Mouse (Mus musculus): ENCODE measurements at regions not wholly inside any gene's neighbourhood (a gene's known extent, or its start where the extent isn't known, plus 50 kb on each side); places are given as distances from the start of the nearest gene placed in this dataset.

- ATAC-seq (ENCODE audit: poor library complexity, severe bottlenecking) = no peak
Measured at GRCm38 (mm10) chr3:120541556-120542476, 629.7 kb downstream of the Rwdd3 start.

DNA sequence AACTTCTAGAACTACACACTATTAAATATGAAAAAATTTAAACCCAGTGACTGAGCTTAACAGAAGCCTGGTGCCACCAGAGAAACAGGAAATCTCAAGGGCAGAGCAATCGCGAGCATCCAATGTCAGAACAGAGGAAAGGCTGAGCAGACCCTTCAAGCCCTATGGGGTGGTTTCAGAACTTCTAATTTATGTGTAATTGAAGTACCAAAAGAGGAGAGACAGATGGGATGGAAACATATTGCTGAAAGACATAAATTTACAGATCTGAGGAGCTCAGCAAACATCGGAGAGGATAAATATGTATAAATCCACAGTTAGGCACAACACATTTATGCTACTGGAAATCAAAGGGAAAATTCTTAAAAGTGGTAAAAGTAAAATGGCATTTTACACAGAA is 637.6 kb downstream of the Rwdd3 start:
- no peak for ATAC-seq (ENCODE audit: poor library complexity, severe bottlenecking)

GRCm38 (mm10) chr3:120531880-120532580 is 639.5 kb downstream of the Rwdd3 start:
- no peak for ATAC-seq (ENCODE audit: poor library complexity, severe bottlenecking)

GRCm38 (mm10) chr3:120511651-120512050 is 659.8 kb downstream of the Rwdd3 start:
- ATAC-seq (ENCODE audit: poor library complexity, severe bottlenecking) = no peak

DNA sequence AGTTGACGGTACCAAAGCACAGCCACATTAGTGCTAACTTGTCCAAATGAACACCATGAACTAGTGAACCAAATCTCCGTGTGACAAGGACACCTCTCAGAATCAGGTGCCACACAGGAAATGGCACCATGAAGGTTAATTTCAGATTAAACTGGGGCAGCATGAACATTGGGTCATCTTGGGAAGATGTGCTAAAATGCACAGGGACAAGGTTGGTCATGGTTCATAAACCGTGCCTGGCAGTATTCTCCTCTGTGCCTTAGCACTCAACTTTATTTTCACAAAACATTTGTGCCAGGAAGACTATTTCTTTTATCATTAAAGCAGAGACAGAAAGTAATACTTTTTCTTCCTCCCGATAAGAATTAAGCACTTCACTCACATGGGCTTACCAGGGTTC is 672.6 kb downstream of the Rwdd3 start:
- no peak for ATAC-seq (ENCODE audit: poor library complexity, severe bottlenecking)

GRCm38 (mm10) chr3:120477934-120478333 is 693.6 kb downstream of the Rwdd3 start:
- ATAC-seq (ENCODE audit: poor library complexity, severe bottlenecking) = no peak

GRCm38 (mm10) chr3:120477232-120477631 is 693.0 kb upstream of the Ptbp2 start:
- ATAC-seq (ENCODE audit: poor library complexity, severe bottlenecking) = no peak

DNA sequence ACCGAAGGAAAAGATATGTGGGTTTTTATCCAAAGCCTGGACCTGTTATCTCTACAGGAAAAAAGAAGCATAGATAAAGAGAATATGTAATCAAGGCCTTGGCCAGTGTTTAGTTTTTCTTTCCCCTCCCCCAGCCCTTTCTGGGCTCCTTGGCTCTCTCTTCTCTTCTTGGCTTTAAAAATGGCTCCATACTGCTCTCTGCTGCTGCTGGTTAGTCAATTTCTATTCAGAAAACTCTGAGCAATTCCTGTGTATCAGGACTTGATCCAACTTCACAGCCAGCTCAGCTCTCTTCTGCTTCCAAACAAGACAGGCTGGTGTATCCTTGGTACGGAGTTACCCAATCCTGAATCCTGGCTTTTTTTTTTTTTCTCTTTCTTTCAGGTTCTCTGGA is 689.4 kb upstream of the Ptbp2 start:
- no peak for ATAC-seq (ENCODE audit: poor library complexity, severe bottlenecking)

GRCm38 (mm10) chr3:120472687-120473644 is 688.7 kb upstream of the Ptbp2 start:
- ATAC-seq (ENCODE audit: poor library complexity, severe bottlenecking) = no peak

GRCm38 (mm10) chr3:120471878-120472444 is 687.7 kb upstream of the Ptbp2 start:
- no peak for ATAC-seq (ENCODE audit: poor library complexity, severe bottlenecking)

- no peak for ATAC-seq (ENCODE audit: poor library complexity, severe bottlenecking)
Measured at GRCm38 (mm10) chr3:120468887-120469286, 684.6 kb upstream of the Ptbp2 start.

DNA sequence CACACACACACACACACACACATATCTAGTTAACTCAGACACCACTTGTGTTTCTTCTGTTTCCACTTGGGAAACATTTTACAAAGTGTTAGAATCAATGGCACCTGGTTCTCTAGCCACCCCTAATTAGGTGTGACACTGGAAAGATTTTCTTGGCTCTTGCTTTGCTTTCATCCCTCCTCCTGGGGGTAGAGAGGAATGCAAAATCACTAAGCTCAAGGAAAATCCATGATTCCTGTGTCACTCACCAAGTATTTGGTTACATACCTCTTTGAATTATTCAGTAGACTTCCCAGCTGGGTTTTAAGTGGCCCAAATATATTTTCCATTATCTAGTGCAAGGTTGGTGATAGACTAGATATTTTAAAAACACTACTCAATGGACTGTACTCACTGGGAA is 676.5 kb upstream of the Ptbp2 start:
- no peak for ATAC-seq (ENCODE audit: poor library complexity, severe bottlenecking)

DNA sequence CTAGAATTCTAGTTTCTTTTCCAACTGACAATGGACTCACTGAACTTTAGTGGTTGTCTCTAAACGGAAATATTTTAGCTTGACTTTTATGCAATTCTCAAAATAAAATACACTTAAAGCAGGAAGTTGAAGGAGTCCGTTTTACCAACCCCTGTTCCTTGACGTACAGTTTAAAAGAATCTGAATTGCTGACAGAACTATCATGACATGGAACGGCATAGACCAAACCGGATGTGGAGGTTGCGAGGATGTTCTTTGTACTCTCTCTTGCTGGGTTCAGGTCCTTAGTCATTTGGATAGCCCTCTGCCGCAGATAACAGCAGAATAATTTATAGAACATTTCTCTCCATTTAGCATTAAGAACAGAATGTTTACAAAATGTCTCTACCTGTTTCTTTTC is 673.6 kb upstream of the Ptbp2 start:
- no peak for ATAC-seq (ENCODE audit: poor library complexity, severe bottlenecking)

- ATAC-seq (ENCODE audit: poor library complexity, severe bottlenecking) = no peak
Measured at GRCm38 (mm10) chr3:120441127-120441526, 656.9 kb upstream of the Ptbp2 start.

GRCm38 (mm10) chr3:120430285-120430684 is 646.0 kb upstream of the Ptbp2 start:
- ATAC-seq (ENCODE audit: poor library complexity, severe bottlenecking) = no peak

GRCm38 (mm10) chr3:120416634-120417033 is 632.4 kb upstream of the Ptbp2 start:
- no peak for ATAC-seq (ENCODE audit: poor library complexity, severe bottlenecking)

DNA sequence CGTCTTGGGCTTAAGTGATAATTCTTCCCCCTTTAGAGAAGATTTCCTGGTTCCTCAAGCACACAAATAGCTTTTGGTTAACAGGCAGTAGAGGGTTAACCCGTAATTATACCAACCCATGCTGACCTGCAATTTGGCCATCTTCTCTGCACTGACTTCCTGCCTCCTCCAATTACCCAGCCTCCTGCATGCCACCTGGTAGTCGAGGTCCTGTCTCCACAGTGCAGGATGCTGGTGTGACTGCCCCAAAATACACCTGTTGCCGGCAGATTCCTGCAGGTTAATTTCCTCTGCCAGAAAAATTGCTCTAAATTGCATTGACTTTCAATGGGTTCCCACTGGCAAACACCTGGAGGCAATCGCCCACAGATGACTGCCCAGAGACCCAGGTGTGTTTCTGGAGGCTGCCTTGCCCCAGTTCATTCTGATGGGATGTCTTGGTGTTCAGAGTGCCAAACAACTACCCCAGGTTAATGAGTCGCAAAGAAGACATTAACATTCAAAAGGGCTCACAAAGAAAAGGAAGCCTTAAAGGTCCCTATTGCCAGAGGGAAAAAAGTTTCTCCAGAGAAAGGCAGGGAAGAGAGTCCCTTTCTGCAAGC is 591.5 kb upstream of the Ptbp2 start:
- ATAC-seq (ENCODE audit: poor library complexity, severe bottlenecking) = no peak

DNA sequence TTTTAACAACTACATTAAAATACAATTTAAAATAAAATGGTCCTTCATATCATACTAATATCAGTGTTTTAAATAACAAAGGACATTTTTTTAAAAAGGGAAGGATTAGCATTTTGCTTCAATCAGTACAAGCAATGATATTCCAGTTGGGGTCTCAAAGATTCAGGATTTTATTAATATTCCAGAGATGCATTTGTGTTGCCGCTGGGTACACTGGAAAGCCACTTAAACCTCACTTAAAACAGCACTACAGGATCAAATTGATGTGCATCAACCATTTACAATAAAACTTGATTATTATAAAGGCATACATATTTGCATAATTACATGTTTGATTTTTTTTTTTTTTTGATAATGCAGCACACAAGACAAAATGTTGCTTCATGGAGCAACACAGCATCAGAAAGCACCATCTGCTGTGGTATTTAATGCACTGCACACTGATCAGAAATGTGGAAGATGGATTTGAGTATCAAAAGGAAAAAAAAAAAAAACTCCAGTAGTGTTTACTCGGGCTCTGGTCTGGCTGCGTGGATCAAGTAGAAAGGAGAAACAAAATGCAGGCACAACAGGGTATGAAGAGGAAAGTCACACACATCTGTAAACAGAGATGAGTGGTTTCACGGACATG is 558.6 kb upstream of the Ptbp2 start:
- no peak for ATAC-seq (ENCODE audit: poor library complexity, severe bottlenecking)

GRCm38 (mm10) chr3:120341882-120342281 is 557.6 kb upstream of the Ptbp2 start:
- no peak for ATAC-seq (ENCODE audit: poor library complexity, severe bottlenecking)

Data from megakaryocyte, adult 5-6 weeks (primary cell).